Mouse (Mus musculus) forebrain, embryonic 16.5 days (tissue): ENCODE results near the gene Nfkbil1. TPM values are rescaled to one million over a fixed set of nuclear protein-coding genes. Genes with fewer than 3 reads are reported as not detected.
A peak's percentile ranks its signal among the peaks of the same experiment; 100 is the strongest.

Experiments
- ATAC-seq: fragments of 200-750 bp; cut with Nextera tagmentation; 2 replicates; pipeline ENCODE4 v1.8.0; 2017; ENCODE audit warnings: mild to moderate bottlenecking, moderate library complexity
- H3K27ac ChIP-seq: fragments of 300-500 bp; sonication (generic); 2 replicates; pipeline ENCODE4 v1.5.1; 2014; ENCODE audit warnings: low read length, control low read depth
- H3K27me3 ChIP-seq: fragments of 300-500 bp; sonication (generic); replicated peaks from 2 replicates; pipeline ENCODE4 v1.6.1; 2014; ENCODE audit warnings: low read length; ENCODE audit not compliant: control insufficient read depth, insufficient read depth
- H3K36me3 ChIP-seq: fragments of 300-500 bp; sonication (generic); 2 replicates; pipeline ENCODE4 v1.6.1; 2014; ENCODE audit not compliant: control insufficient read depth, insufficient read depth
- H3K4me1 ChIP-seq: fragments of 300-500 bp; sonication (generic); replicated peaks from 2 replicates; pipeline ENCODE4 v1.6.1; 2014; ENCODE audit warnings: low read length; ENCODE audit not compliant: control insufficient read depth, insufficient read depth
- H3K4me2 ChIP-seq: fragments of 300-500 bp; sonication (generic); 2 replicates; pipeline ENCODE4 v1.6.1; 2014; ENCODE audit warnings: mild to moderate bottlenecking, low read length, control low read depth
- H3K4me3 ChIP-seq: fragments of 300-500 bp; sonication (generic); replicated peaks from 2 replicates; pipeline ENCODE4 v1.5.1; 2014; ENCODE audit warnings: mild to moderate bottlenecking, low read length, control low read depth
- H3K9ac ChIP-seq: fragments of 300-500 bp; sonication (generic); replicated peaks from 2 replicates; pipeline ENCODE4 v1.6.1; 2014; ENCODE audit warnings: low read depth, low read length, control low read depth
- H3K9me3 ChIP-seq: fragments of 300-500 bp; sonication (generic); 2 replicates; pipeline ENCODE4 v1.6.1; 2016; ENCODE audit warnings: low read length; ENCODE audit not compliant: control insufficient read depth
- WGBS: fragments of 180-500 bp; shearing (Covaris S2); extraction: QIAGEN DNeasy Blood & Tissue Kit; methylation state at CpG from one replicate; pipeline ENCODE4 v1.1.7; 2014; 5-methylcytosine and 5-hydroxymethylcytosine counted together
- polyA plus RNA-seq: library from polyadenylated mRNA; unstranded; fragments of >200 nt; fragmentation: Nextera tagmentation; extraction: Ambion mirVana; gene quantifications from 2 replicates; pipeline ENCODE4 v1.2.1, GENCODE M21; 2015

Nfkbil1 gene
- polyA plus RNA-seq, 1 experiment from 2014 or later = 10.7 TPM

DNA sequence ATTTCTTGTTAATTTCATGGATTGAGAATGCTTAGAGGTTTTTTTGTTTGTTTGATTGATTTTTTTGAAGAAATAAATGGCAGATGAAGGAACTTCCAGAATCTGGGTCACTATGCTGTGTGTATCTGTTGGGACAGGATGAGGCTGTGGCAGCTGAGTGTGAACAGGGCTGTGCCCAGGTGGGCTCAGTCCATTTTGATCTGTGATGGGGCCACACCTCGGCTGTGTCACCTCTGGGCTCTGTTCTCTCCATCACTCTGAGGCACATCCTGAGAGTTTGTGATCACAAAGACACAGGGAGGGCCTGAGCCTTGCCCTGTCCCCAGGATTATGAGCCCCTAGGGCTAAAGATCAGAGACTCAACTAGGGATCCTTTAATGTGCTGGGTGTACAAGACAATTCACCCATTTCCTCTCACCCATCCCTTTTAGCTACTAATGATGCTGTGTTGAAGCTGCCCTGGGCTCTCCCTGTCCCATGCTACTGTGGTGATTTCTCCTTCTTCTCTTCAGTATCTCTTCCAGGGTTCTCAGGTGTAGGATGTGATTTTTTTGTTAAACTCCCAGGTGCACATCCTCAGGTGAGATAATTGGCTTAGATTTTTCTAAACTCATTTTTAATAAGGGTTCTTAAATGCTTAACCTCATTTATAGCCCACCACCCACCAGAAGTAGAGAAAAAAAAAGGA, 32.0 kb upstream of the Nfkbil1 start:
- no peak overlapping the region for H3K9ac ChIP-seq
- H3K9me3 ChIP-seq = no peaks in the 10 kb centered on the region
- no peak for ATAC-seq
- no peak overlapping the region for H3K27ac ChIP-seq
- no peak overlapping the region for H3K4me2 ChIP-seq
- H3K4me3 ChIP-seq = no peak overlapping the region
- WGBS = 71% methylated on average over 1 of the region's 1 CpGs
- H3K27me3 ChIP-seq = no peaks in the 10 kb centered on the region
- peaks cover 6% of the 10 kb centered on the region for H3K4me1 ChIP-seq
- no peaks in the 10 kb centered on the region for H3K36me3 ChIP-seq

GRCm38 (mm10) chr17:35263523-35263883, 27.9 kb upstream of the Nfkbil1 start:
- H3K9ac ChIP-seq = peak overlapping the region; percentile 73
- H3K4me1 ChIP-seq = peaks cover 6% of the 10 kb centered on the region
- H3K4me3 ChIP-seq = peak overlapping the region; percentile 73
- no peaks in the 10 kb centered on the region for H3K36me3 ChIP-seq
- under 1% methylated on average over 26 of the region's 31 CpGs for WGBS
- no peak overlapping the region for H3K27ac ChIP-seq
- H3K4me2 ChIP-seq = peak overlapping the region; percentile 89
- no peak for ATAC-seq
- H3K9me3 ChIP-seq = no peaks in the 10 kb centered on the region
- no peaks in the 10 kb centered on the region; the same call in 1 of the 2 replicates for H3K27me3 ChIP-seq

DNA sequence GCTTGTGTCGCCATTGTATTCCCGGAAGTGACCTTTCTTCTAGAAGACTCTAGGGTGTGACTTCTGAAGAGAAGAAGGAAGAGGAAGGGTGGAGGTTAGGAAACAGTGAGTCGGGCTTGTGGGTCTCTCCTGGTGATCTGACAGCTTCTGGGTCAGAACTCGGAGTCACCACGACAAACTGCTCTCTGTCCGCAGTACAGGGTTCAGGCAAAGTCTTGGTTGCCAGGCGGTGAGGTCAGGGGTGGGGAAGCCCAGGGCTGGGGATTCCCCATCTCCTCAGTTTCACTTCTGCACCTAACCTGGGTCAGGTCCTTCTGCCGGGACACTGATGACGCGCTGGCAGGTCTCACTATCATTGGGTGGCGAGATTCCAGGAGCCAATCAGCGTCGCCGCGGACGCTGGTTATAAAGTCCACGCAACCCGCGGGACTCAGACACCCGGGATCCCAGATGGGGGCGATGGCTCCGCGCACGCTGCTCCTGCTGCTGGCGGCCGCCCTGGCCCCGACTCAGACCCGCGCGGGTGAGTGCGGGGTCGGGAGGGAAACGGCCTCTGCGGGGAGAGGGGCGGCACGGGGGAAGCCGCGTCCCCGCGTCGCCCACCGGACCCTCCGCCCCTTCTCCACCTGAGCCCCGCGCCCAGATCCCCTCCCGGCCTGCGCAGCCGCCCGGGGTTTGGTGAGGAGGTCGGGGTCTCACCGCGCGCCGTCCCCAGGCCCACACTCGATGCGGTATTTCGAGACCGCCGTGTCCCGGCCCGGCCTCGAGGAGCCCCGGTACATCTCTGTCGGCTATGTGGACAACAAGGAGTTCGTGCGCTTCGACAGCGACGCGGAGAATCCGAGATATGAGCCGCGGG, 27.3 kb upstream of the Nfkbil1 start, which contains the start of gene H2-D1:
Gene H2-D1 (plus strand): TSS at position 67 of the 859 bp plus-strand sequence.
- Histone ChIP-seq H3K4me2 (peak within 1 kb of the TSS; percentile 89), H3K9ac (peak within 1 kb of the TSS; percentile 73), H3K9me3 (no peaks in the 10 kb centered on the region), H3K4me1 (peaks cover 8% of the 10 kb centered on the region), H3K4me3 (peak within 1 kb of the TSS; percentile 73), H3K36me3 (no peaks in the 10 kb centered on the region), H3K27me3 (no peaks in the 10 kb centered on the region; the same call in 1 of the 2 replicates), H3K27ac (no peak within 1 kb of the TSS)
- ATAC-seq = peak; percentile 92
- under 1% methylated on average over 72 of the region's 73 CpGs for WGBS

DNA sequence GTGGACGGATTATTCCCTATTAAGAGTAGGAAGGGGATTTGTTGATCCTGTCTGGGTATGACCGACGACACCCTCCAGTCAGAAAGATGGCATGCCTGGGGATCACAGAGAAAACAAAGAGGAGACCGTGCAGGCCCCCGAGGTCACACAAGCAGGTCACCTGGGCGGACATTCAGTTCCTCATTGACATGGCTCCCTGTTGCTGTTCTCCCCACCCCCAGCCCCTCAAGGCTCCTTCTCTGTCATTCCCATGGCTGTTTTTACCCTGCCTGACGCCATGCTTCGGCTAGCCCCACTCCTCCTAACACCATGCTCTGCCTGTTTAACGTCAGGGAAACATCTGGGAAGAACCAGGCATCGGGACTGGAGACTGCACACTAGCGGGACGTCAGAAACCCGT, 26.1 kb upstream of the Nfkbil1 start:
- Histone ChIP-seq H3K9ac (no peak overlapping the region), H3K27ac (no peak overlapping the region), H3K27me3 (no peaks in the 10 kb centered on the region; the same call in 1 of the 2 replicates), H3K36me3 (no peaks in the 10 kb centered on the region), H3K4me3 (no peak overlapping the region), H3K9me3 (no peaks in the 10 kb centered on the region), H3K4me2 (no peak overlapping the region), H3K4me1 (peaks cover 10% of the 10 kb centered on the region)
- WGBS = 71% methylated on average over 13 of the region's 13 CpGs
- ATAC-seq = no peak

DNA sequence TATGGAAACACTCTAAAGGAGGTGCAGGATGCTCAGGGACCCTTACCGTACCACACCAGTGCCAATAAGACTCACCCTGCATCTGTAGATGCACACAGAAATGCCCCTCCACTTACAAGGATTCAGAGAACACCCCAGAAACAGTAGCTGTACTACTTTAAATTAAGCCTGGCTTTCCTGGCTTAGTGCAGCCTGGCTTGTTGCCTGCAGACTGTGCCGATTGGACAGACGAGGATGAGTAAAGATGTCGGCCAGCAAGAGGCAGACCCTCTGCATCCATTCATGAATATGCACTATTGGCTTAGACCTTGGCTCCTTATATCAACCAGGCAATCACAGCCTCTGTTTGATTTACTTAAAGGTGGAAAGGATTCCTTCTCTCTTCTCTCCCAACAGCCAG, 24.0 kb upstream of the Nfkbil1 start:
- ATAC-seq = no peak
- Histone ChIP-seq H3K9me3 (no peaks in the 10 kb centered on the region), H3K27ac (no peak overlapping the region), H3K4me1 (peaks cover 10% of the 10 kb centered on the region), H3K4me3 (no peak overlapping the region), H3K27me3 (no peaks in the 10 kb centered on the region; the same call in 1 of the 2 replicates), H3K4me2 (no peak overlapping the region), H3K9ac (no peak overlapping the region), H3K36me3 (no peaks in the 10 kb centered on the region)
- WGBS = 77% methylated on average over 4 of the region's 4 CpGs

- Histone ChIP-seq H3K27me3 (no peaks in the 10 kb centered on the region; the same call in 1 of the 2 replicates), H3K4me1 (peaks cover 10% of the 10 kb centered on the region), H3K4me3 (no peak overlapping the region), H3K4me2 (no peak overlapping the region), H3K36me3 (peaks cover 4% of the 10 kb centered on the region), H3K27ac (no peak overlapping the region), H3K9ac (no peak overlapping the region), H3K9me3 (no peaks in the 10 kb centered on the region)
- WGBS = 68% methylated on average over 12 of the region's 14 CpGs
- no peak for ATAC-seq
Observed at GRCm38 (mm10) chr17:35258492-35259478, 23.2 kb upstream of the Nfkbil1 start.

DNA sequence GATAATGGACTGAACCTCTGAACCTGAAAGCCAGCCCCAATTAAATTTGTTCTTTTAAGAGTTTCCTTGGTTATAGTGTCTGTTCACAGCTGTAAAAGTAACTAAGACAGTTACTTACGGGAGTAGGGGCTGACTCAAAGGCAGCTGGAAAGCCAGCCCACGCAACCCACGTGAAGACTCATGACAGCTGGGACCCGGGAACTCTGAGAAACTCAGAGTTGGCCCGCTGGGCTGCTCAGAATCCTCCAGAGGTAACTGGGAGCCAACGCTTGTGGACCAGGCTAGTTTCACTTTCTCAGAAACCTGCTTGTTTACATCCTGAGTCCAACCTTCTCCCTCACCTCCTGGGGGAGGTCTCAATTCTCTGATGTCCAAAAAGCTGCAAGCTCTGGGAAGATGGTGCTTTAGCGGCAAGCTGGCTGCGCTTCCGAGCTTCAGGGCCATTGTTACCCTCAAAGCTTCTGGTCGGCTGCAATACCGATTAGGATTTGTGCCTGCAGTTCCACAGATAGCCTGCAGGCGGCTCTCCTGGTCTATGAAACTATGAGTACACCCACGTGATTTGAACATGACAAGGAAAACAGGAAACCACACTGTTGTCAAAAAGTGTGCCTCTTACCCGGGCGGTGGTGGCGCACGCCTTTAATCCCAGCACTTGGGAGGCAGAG, 22.4 kb upstream of the Nfkbil1 start:
- Histone ChIP-seq H3K9ac (peak overlapping the region; percentile 45), H3K27ac (no peak overlapping the region), H3K27me3 (no peaks in the 10 kb centered on the region; the same call in 1 of the 2 replicates), H3K36me3 (peaks cover 9% of the 10 kb centered on the region), H3K4me2 (peak overlapping the region; percentile 41), H3K4me1 (peaks cover 6% of the 10 kb centered on the region; the same call in 1 of the 2 replicates), H3K9me3 (no peaks in the 10 kb centered on the region), H3K4me3 (peak overlapping the region; percentile 21; the same call in 1 of the 2 replicates)
- no peak for ATAC-seq
- WGBS = 14% methylated on average over 17 of the region's 17 CpGs

DNA sequence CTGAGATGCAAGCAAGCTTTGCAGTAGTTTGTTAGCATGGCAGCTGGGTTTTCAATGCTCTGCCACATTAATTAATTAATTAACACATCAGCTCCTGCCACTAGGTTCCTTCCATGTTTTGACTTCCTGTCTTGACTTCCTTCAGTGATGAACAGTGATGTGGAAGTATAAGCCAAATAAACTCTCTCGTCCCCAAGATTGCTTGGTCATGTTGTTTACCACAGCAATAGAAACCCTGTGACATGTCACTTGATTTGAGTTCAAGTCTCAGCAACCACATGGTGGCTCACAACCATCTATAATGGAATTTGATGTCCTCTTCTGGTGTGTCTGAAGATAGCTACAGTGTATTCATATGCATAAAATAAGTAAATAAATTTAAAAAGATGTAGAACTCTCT, 21.8 kb upstream of the Nfkbil1 start:
- H3K4me2 ChIP-seq = no peak overlapping the region
- no peak overlapping the region for H3K9ac ChIP-seq
- H3K27ac ChIP-seq = no peak overlapping the region
- WGBS = 64% methylated on average over 1 of the region's 1 CpGs
- H3K4me1 ChIP-seq = peaks cover 4% of the 10 kb centered on the region; the same call in 1 of the 2 replicates
- no peak for ATAC-seq
- no peaks in the 10 kb centered on the region for H3K9me3 ChIP-seq
- no peak overlapping the region for H3K4me3 ChIP-seq
- no peaks in the 10 kb centered on the region; the same call in 1 of the 2 replicates for H3K27me3 ChIP-seq
- peaks cover 15% of the 10 kb centered on the region for H3K36me3 ChIP-seq
